Mouse (Mus musculus) heart, adult 9 months (tissue): ENCODE data around the gene Sfn.

Experiments
- DNase-seq, 2 experiments: peaks; one replicate each; pipeline ENCODE4 v3.0.0; 2022; ENCODE audit warnings: low spot score in 2 of 2

Gene Sfn

DNA sequence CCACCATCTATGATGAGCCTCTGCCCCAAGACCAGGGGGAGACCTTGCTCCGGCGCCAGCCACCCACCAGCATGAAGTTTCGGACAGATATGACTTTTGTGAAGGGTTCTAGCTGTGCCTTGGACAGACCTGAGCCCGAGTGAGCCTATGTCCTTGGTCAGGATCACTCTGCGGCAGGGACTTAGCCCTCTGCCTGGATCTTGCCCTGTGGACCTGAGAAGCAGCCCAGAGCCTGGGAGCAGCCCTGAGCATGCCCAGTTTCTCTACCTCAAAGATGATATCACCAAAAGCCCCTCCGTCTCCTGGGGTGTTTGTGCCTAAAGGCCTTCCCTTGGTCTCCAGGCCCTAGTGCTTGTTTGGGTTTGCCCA, 18.3 kb downstream of the Sfn start:
- no peak for DNase-seq

DNA sequence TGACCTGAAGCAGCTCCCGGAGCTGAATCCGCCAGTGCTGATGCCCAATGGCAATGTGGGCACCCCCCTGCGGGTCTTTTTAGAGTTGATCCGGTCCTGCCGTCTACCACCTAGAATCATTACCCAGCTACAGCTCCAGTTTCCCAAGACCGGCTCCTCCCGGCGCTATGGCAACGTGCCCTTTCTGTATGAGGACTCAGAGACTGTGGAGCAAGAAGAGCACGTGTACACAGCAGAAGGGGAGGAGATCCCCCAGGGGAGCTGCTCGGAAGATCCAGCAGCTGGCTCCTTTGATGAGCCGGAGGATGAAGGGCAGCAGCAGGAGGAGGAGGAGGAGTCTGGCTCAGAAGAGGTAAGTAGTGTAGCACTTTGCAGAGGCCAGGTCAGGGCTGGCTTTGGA, 24.0 kb downstream of the Sfn start:
- DNase-seq = no peak

DNA sequence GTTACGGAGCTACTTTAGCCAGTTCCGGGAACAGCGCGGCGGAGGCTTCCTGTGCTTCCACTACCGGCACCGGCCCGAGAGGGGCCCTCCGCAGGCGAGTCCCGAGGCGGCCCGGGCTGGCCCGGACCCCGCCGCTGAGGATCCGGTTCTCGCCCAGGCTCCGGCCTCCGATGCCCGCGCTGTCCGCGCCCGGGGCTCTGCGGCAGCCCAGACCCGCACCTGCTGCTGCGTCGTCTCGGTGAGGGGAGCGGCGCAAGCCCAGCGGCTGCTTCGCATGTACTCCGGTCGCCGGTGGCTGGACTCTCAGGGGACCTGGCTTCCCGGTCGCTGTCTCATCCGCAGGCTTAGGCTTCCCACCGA, 27.1 kb downstream of the Sfn start:
- no peak for DNase-seq

DNA sequence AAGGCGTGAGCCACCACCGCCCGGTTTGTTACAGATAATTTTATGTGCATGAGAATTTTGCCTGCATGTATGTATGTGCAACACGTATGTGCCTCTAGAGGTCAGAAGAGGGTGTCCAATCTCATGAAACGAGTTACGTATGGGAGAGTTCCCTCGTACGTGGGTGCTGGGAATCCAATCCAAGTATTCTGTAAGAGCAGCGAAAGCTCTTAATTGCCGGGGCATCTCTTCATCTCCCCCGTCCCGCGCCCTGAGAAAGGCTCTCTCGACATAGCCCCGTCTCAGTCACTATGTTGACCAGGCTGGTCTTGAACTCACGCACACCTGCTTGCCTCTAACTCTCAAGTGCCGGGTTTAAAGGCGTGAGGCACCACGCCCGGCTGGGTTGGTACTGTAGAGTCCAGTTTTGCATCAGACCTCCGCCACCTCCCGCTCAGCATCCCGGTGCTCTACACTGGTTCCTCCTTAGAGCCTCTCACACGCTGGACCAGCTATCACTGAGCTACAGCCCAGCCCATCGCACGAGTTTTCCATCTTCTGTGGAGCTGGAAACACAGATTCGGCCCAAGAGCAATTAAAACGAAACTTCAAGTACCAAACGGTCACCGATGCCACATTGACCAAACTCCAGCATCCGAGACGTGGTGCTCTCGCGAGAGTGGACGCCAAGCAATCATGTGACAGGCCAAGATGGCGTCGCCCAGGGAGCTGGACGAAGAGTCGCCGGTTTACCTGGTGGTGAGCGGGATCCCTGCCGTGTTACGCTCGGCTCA, 27.7 kb downstream of the Sfn start, which contains the start of gene Gpatch3:
TSS of gene Gpatch3 (plus strand) at position 676 of the 773 bp plus-strand sequence.
- peak; percentile 88 to 92 for DNase-seq

DNA sequence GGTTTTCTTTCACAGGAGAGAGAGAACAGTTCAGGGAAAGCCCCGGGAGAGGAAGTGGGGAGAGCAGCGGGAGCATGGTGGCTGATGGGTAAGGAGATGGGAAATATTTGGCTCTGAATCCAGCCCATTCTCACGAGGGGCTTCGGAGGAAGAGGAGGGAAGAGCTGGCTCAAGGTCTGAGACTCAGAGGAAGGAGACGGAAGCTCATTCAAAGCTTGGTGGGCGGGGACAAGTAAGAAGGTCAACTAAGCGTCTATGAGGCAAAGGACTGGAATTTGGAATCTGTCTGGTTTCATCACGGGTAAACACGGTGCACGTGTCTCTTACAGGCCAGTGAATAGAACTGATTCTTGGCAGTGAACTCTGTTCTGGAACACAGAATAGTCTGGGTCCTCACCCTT, 31.9 kb downstream of the Sfn start:
- DNase-seq = no peak

DNA sequence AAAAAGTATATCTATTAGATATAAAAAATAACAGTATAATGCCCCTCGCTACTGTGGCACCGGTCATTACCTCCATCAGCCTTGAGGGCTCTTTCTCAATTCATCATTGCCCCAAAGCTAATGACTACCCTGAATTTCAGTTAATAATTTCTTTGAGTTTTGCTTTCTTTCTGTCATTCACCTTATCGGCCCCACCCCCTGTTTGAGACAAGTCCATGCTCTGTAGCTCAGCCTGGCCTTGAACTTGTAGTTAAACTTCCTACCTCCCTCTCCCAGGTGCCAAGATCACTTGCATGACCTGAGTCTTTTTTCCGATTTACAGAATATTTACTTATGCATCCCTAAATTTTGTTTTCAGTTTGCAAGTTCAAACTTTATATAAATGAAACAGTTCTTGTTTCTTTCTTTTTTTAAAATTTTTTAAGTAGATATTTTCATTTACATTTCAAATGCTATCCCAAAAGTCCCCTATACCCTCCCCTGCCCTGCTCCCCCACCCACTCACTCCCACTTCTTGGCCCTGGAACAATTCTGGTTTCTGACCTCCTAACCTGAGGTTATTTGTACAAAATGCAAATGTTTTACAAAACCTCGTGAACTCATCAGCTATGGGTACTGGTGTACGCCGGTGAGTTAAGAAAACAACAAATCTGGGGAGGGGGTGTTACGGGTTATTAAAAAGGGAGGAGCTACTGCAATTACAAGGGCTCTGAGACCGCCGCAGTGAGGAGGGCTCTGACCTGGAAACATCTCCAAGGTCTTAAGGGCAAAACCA, 32.5 kb downstream of the Sfn start:
- no peak for DNase-seq

DNA sequence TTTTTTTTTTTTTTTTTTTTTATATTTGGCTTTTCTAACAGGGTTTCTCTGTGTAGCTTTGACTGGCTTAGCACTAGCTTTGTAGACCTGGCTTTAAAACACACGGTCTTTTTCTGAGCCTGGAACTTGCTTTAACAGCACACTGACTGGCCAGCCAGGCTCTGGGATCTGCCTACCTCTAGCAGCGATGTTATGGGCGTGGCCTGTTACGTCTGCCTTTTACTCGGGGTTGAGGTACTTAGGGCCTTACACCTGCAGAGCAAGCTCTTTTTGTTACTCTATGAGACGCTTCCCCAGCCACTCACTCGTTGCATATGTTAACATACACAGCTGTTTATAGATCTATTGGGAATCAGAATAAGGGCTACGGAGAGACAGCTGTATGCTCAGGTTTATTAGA, 34.7 kb downstream of the Sfn start:
- DNase-seq = no peak

DNA sequence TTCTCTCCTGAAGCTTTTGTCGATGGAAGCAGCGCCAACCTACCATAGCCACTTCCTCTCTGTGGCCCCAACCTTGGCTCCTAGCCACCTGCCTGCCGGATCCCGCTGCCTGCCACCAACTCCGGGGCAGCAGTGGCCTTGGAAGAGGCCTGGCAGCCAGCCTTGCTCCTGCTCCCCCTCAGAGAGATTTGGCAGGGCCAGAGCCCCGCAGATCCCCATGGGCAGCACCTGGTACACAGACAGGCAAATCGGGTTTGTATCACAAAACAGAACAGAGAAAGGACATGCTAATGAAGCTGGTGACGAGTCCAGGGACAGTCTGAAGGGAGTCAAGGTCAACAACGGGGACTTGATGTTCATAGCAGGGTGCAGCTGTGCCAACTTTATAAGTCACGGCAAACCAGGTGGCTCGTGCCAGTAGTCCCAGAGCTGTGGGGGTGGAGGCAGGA, 38.8 kb downstream of the Sfn start:
- peak; percentile 72 to 73 for DNase-seq

DNA sequence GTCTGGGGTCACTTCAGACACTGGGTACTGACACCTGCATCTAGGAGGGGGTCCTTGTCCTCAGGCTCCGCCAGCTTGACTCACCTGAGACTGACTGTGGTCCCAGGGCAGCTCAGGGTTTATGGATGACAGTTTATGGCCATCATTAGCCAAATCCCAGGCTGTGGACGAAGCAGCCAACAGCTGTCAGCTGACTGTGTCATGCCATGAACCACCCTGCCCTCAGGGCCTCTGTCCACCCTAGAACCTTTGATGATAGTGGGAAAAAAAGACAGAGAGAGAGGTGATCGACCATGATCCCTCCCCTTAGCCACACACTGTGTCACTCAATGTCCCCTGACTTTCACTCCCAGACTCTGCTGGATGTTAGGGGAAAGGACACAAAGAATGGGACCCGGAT, 40.3 kb downstream of the Sfn start:
- DNase-seq = no peak

DNA sequence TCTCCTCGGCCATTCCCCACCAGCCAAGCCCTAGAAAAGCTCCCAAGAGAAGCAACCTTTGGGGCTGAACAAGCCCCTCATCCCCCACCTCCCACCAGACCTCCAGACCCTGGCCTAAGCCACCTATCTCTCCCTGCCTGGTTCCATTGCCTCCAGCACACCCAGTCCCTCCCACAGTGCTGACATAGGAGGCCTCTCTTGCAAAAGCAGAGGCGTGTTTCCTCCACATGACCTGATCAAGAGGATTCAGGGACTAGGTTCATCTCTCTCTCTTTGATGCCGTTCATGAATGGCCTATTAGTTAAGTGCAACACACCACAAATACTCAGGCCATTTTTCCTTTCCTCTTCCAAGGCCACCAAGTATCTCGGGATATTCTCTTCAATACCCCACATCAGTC, 42.1 kb downstream of the Sfn start:
- DNase-seq = no peak

DNA sequence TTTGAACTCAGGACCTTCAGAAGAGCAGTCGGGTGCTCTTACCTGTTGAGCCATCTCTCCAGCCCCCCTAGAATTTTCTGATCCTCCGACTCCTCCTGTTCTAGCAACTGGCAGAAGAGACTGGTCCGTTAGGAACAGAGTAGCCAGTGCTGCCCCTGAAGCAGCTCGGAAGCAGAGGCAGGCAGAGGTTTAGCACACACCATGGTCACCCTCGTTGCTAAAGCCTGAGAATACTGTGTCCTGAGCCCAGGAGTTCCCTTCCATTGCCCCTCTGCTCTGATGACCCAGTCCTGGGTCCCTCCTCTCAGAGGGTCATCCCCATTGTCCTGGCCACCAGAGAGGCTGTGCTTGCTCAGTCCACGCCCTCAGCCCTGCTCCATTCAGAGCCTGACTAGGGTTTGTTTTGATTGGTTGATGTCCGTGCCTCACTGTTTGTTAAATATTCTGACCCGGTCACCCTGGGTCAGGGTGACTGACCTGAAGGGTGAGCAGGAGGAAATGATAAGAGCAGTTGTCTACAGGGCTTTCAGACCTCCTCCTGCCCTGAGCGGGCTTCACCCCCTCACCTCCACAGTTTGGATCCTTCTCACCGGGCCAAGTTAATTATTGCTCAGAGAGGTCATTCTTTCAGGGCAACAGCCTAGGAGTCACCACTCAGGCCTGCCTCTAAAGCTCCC, 44.8 kb downstream of the Sfn start:
- DNase-seq = no peak

DNA sequence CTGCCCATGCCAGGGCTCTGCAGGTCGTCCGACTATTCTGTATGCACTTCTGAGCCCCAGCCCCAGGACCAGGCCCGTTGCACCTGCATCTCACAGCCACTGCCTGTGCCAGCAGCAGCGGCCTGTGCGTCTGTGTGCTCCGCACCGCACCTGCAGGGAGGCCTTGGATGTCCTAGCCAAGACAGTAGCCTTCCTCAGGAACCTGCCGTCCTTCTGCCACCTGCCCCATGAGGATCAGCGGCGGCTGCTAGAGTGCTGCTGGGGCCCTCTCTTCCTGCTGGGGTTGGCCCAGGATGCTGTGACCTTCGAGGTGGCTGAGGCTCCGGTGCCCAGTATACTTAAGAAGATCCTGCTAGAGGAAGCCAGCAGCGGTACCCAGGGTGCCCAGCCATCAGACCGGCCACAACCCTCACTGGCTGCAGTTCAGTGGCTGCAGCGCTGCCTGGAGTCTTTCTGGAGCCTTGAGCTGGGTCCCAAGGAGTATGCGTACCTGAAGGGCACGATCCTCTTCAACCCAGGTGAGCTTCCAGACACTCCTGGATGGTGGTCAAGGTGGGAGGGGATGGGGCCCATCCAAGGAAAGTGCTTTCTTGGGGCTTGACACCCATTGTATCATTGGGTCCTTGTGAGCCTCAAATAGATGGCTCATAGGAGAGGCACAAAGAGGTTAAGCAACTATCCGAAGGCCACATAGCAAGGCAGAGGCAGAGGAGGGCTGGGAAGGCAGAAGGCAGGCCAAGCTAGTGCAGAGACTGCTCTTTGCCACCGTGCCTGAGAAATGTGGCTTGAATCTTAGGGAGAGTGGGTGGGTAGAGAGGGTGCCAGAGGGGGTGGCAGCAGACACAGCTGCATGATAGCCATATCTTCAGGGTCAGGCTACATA, 48.3 kb downstream of the Sfn start:
- DNase-seq = peak in 1 of 2 experiments; percentile 12

DNA sequence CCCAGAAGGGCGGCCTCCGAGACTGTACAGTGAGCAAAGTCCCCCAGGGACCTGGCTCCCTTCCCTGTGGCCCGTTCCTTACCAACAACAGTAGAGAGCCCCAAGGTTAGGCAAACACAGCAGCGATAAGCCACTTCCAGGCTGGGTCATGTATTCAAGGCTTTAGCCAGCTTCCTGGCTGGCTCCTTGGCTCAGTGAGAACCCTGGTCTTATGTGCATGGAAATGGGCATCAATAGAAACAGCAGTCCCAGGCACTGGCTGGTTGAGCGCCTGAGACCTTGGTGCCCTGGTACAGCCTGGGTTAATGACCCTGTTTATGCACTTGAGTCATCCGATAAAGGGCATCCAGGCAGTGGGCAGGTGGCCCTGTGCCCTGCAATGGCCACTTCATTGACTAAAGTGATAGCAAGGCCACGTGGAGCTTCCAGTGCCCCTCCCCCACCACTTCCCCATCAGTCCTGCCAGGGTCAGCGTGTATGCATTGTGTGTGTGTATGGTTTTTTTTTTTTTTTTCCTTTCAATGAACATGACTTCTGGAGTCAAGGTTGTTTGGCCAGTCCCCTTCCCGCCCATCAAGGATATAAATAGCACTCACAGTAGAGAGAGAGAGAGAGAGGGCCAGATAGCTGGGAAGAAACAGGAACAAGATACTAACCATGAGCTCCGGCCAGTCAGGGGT, 49.1 kb downstream of the Sfn start, which contains the start of gene Nr0b2:
TSS of gene Nr0b2 (plus strand) at position 609 of the 680 bp plus-strand sequence.
- peak; percentile 16 to 38 for DNase-seq

DNA sequence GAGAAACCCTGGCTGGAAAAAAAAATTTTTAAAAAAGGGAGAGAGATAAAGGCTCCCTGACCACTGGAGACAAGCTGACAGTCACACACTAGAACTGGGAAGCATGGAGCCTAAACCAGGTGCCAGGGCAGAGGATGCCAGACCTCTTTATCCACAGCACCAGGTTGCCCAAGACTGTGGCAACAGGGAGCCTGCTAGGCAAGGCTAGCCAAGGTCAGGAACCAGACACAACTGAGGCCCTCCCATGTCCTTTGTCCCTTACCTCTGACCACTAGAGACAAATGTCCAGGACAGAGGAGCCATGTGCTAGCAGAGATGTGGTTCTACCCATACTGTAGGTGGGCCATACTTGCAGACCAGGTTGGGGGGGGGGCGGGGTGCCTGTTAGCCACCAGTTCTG, 49.9 kb downstream of the Sfn start:
- no peak for DNase-seq
